Mouse (Mus musculus) midbrain, embryonic 16.5 days (tissue): ENCODE results near the gene Tlx2. TPM values are rescaled to one million over a fixed set of nuclear protein-coding genes. Genes with fewer than 3 reads are reported as not detected.
A peak's percentile ranks its signal among the peaks of the same experiment; 100 is the strongest.

Experiments
- ATAC-seq: fragments of 200-750 bp; cut with Nextera tagmentation; 2 replicates; pipeline ENCODE4 v1.8.0; 2017; ENCODE audit warnings: moderate TSS enrichment
- H3K27ac ChIP-seq: fragments of 300-500 bp; sonication (generic); 2 replicates; pipeline ENCODE4 v1.5.1; 2014; ENCODE audit warnings: mild to moderate bottlenecking, low read length, mixed read lengths
- H3K27me3 ChIP-seq: fragments of 300-500 bp; sonication (generic); 2 replicates; pipeline ENCODE4 v1.6.1; 2014; ENCODE audit warnings: low read depth, low read length, mixed read lengths; ENCODE audit not compliant: control insufficient read depth, insufficient read depth
- H3K36me3 ChIP-seq: fragments of 300-500 bp; sonication (generic); 2 replicates; pipeline ENCODE4 v1.6.1; 2014; ENCODE audit warnings: mild to moderate bottlenecking, low read length, moderate library complexity, mixed read lengths; ENCODE audit not compliant: control insufficient read depth, insufficient read depth
- H3K4me1 ChIP-seq: fragments of 300-500 bp; sonication (generic); 2 replicates; pipeline ENCODE4 v1.6.1; 2014; ENCODE audit warnings: mild to moderate bottlenecking, low read length, mixed read lengths; ENCODE audit not compliant: control insufficient read depth, insufficient read depth
- H3K4me2 ChIP-seq: fragments of 300-500 bp; sonication (generic); 2 replicates; pipeline ENCODE4 v1.6.1; 2014; ENCODE audit warnings: mild to moderate bottlenecking, low read length, mixed read lengths
- H3K4me3 ChIP-seq: fragments of 300-500 bp; sonication (generic); 2 replicates; pipeline ENCODE4 v1.5.1; 2014; ENCODE audit warnings: low read depth, mild to moderate bottlenecking, low read length, moderate library complexity, mixed read lengths
- H3K9ac ChIP-seq: fragments of 300-500 bp; sonication (generic); 2 replicates; pipeline ENCODE4 v1.6.1; 2014; ENCODE audit warnings: low read depth, low read length, mixed read lengths
- H3K9me3 ChIP-seq: fragments of 300-500 bp; sonication (generic); replicated peaks from 2 replicates; pipeline ENCODE4 v1.6.1; 2014; ENCODE audit warnings: mild to moderate bottlenecking, low read length, mixed read lengths; ENCODE audit not compliant: control insufficient read depth, poor library complexity, severe bottlenecking
- WGBS: fragments of 180-500 bp; shearing (Covaris S2); extraction: QIAGEN DNeasy Blood & Tissue Kit; methylation state at CpG from one replicate; pipeline ENCODE4 v1.1.7; 2014; 5-methylcytosine and 5-hydroxymethylcytosine counted together
- polyA plus RNA-seq: library from polyadenylated mRNA; unstranded; fragments of >200 nt; fragmentation: Nextera tagmentation; extraction: Ambion mirVana; gene quantifications from 2 replicates; pipeline ENCODE4 v1.2.1, GENCODE M21; 2015

Tlx2 gene
- polyA plus RNA-seq, 1 experiment from 2014 or later, result not detected

GRCm38 (mm10) chr6:83068706-83069487 lies 1.2 kb downstream of the Tlx2 start:
- no peak for ATAC-seq
- H3K4me2 ChIP-seq, result peak overlapping the region; percentile 37
- under 1% methylated on average over 77 of the region's 81 CpGs for WGBS
- no peaks in the 10 kb centered on the region; the same call in 1 of the 2 replicates for H3K4me1 ChIP-seq
- H3K4me3 ChIP-seq, result peak overlapping the region; percentile 22
- no peaks in the 10 kb centered on the region for H3K36me3 ChIP-seq
- H3K27ac ChIP-seq, result no peak overlapping the region
- peaks cover 82% of the 10 kb centered on the region for H3K27me3 ChIP-seq
- no peaks in the 10 kb centered on the region for H3K9me3 ChIP-seq
- H3K9ac ChIP-seq, result no peak overlapping the region

- no peak overlapping the region for H3K4me2 ChIP-seq
- ATAC-seq, result no peak
- H3K9ac ChIP-seq, result no peak overlapping the region
- H3K4me3 ChIP-seq, result no peak overlapping the region
- no peaks in the 10 kb centered on the region for H3K36me3 ChIP-seq
- 7% methylated on average over 8 of the region's 8 CpGs for WGBS
- H3K27ac ChIP-seq, result no peak overlapping the region
- no peaks in the 10 kb centered on the region; the same call in 1 of the 2 replicates for H3K4me1 ChIP-seq
- H3K27me3 ChIP-seq, result peaks cover 83% of the 10 kb centered on the region
- no peaks in the 10 kb centered on the region for H3K9me3 ChIP-seq
These were observed 1.9 kb downstream of the Tlx2 start for GRCm38 (mm10) chr6:83068221-83068620.

- no peaks in the 10 kb centered on the region; the same call in 1 of the 2 replicates for H3K4me1 ChIP-seq
- no peak overlapping the region for H3K4me3 ChIP-seq
- H3K27me3 ChIP-seq, result peaks cover 83% of the 10 kb centered on the region
- no peaks in the 10 kb centered on the region for H3K36me3 ChIP-seq
- WGBS, result 30% methylated on average over 6 of the region's 6 CpGs
- no peak for ATAC-seq
- H3K4me2 ChIP-seq, result no peak overlapping the region
- H3K9ac ChIP-seq, result no peak overlapping the region
- no peak overlapping the region for H3K27ac ChIP-seq
- no peaks in the 10 kb centered on the region for H3K9me3 ChIP-seq
These were observed 3.7 kb downstream of the Tlx2 start for GRCm38 (mm10) chr6:83066441-83066840.

- Histone ChIP-seq H3K36me3 (no peaks in the 10 kb centered on the region), H3K4me2 (no peak overlapping the region), H3K9ac (no peak overlapping the region), H3K4me1 (no peaks in the 10 kb centered on the region; the same call in 1 of the 2 replicates), H3K27me3 (peaks cover 83% of the 10 kb centered on the region), H3K9me3 (no peaks in the 10 kb centered on the region), H3K27ac (no peak overlapping the region), H3K4me3 (no peak overlapping the region)
- no peak for ATAC-seq
- 27% methylated on average over 8 of the region's 8 CpGs for WGBS
These were observed 4.1 kb downstream of the Tlx2 start for GRCm38 (mm10) chr6:83065995-83066394.

- WGBS, result 77% methylated on average over 2 of the region's 2 CpGs
- peaks cover 7% of the 10 kb centered on the region; the same call in 1 of the 2 replicates for H3K36me3 ChIP-seq
These were observed 11.4 kb downstream of the Tlx2 start for GRCm38 (mm10) chr6:83058725-83059124.

GRCm38 (mm10) chr6:83057790-83058189 lies 12.3 kb downstream of the Tlx2 start, which contains the start of gene Dqx1:
Gene Dqx1 (plus strand): TSS chr6:83057844.
- Histone ChIP-seq H3K4me1 (peaks cover 19% of the 10 kb centered on the region), H3K4me3 (no peak within 1 kb of the TSS), H3K36me3 (peaks cover 7% of the 10 kb centered on the region; the same call in 1 of the 2 replicates), H3K27me3 (peaks cover 19% of the 10 kb centered on the region), H3K27ac (no peak within 1 kb of the TSS), H3K9ac (no peak within 1 kb of the TSS), H3K4me2 (no peak within 1 kb of the TSS), H3K9me3 (no peaks in the 10 kb centered on the region)
- ATAC-seq, result no peak
- 65% methylated on average over 3 of the region's 3 CpGs for WGBS

More at GRCm38 (mm10) chr6:83058725-83059124, 11.4 kb downstream of the Tlx2 start:
- ATAC-seq, result no peak
- H3K27me3 ChIP-seq, result peaks cover 28% of the 10 kb centered on the region
- no peak overlapping the region for H3K4me3 ChIP-seq
- H3K4me2 ChIP-seq, result no peak overlapping the region
- peaks cover 14% of the 10 kb centered on the region for H3K4me1 ChIP-seq
- no peaks in the 10 kb centered on the region for H3K9me3 ChIP-seq
- no peak overlapping the region for H3K9ac ChIP-seq
- H3K27ac ChIP-seq, result no peak overlapping the region

GRCm38 (mm10) chr6:83054871-83055431 lies 15.1 kb downstream of the Tlx2 start, which contains the start of gene Htra2:
Gene Htra2 (minus strand): TSS chr6:83055273.
- Histone ChIP-seq H3K4me2 (peak within 1 kb of the TSS; percentile 87), H3K4me3 (peak within 1 kb of the TSS; percentile 100), H3K27ac (peak within 1 kb of the TSS; percentile 87), H3K9ac (peak within 1 kb of the TSS; percentile 96), H3K36me3 (peaks cover 18% of the 10 kb centered on the region; the same call in 1 of the 2 replicates), H3K27me3 (no peaks in the 10 kb centered on the region), H3K9me3 (no peaks in the 10 kb centered on the region), H3K4me1 (peaks cover 24% of the 10 kb centered on the region)
- ATAC-seq, result peak; percentile 32
- WGBS, result under 1% methylated on average over 50 of the region's 50 CpGs

- Histone ChIP-seq H3K4me1 (peaks cover 24% of the 10 kb centered on the region), H3K4me2 (peak within 1 kb of the TSS; percentile 87), H3K36me3 (peaks cover 18% of the 10 kb centered on the region; the same call in 1 of the 2 replicates), H3K9ac (peak within 1 kb of the TSS; percentile 96), H3K9me3 (no peaks in the 10 kb centered on the region), H3K4me3 (peak within 1 kb of the TSS; percentile 100), H3K27ac (peak within 1 kb of the TSS; percentile 87), H3K27me3 (no peaks in the 10 kb centered on the region)
- under 1% methylated on average over 64 of the region's 64 CpGs for WGBS
- peak; percentile 98 for ATAC-seq
These were observed 15.8 kb downstream of the Tlx2 start, which contains the start of gene Aup1 for GRCm38 (mm10) chr6:83054074-83054851. Gene Aup1 (plus strand): TSS chr6:83054521.
